Mouse (Mus musculus) cerebellum, adult 2 months (tissue): ENCODE measurements around the gene Nsun2.

Experiments used
- CTCF ChIP-seq: fragments of 200-500 bp; IDR thresholded peaks from 2 replicates; pipeline ENCODE4 v1.5.1; 2011; ENCODE audit warnings: low read depth, mild to moderate bottlenecking, control low read depth, low read length, moderate library complexity, borderline replicate concordance; ENCODE audit not compliant: insufficient read depth
- POLR2A ChIP-seq: fragments of 200-500 bp; IDR thresholded peaks from 2 replicates; pipeline ENCODE4 v1.6.1; 2011; ENCODE audit warnings: low read length, control low read depth, borderline replicate concordance; ENCODE audit not compliant: insufficient read depth

GRCm38 (mm10) chr13:69502157-69502750, 31.3 kb upstream of the Nsun2 start:
- TF ChIP-seq CTCF (no peak), POLR2A (no peak)
